ENCODE assay signal across 10 mouse cellular contexts in the genomic region with DNA sequence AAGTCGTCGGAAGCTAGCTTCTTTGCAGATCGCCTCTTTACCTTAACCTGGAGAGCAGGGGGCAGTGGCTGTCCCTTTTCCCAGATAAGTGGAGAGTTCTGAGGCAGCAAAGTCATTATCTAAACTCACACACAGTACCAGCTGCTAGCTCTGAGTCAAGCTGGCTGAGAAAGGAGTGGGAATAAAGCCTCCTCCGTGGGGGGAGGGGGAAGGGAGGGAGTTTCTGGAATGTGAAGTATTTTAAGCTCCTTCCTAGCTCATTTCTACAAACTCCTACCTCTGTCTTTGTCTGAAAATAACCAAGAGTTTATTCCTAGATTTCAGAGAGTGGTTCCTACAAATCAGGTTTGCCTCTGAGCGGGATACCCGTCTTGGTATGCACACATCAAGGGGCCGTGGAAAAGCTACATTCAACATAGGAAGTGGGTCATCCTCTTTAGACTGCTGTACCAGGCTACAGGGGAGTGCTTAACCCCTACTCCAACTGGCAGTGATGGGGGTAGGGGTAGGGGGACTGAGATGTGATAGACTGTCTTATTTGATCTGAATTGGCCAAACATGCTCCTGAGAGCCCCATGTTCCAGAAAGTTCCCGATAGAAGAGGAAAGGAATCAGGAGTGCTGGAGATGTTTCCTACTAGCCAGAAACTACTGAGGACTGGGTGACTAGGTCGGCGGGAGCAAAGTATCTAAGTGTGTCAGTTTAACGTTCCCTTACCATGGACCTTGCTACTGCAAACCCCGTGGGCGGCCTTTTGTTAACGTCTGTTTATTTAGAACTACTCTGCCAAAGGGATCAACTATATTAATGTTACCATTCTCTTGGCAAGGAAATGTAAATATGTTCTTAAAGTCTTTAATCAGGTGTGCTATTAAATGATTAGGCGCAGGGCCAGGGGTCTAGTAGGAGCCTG. TPM values are rescaled to one million over a fixed set of nuclear protein-coding genes. Genes with fewer than 3 reads are reported as not detected.
DNase-seq lines count a peak whose midpoint lies in the region; ATAC-seq and TF ChIP-seq lines count a peak whose summit lies in the region.
"Had no signal": no experiment of that assay in that cellular context is flagged by ENCODE, and none has a peak within 500 bp of the region (broad histone marks: within the 10 kb centered on the region; RNA-seq: fewer than 3 reads in every experiment).

No protein-coding gene starts in this region.

- TF ChIP-seq POLR2A in heart, adult 2 months (IDR thresholded peaks at IDR 0.05; ENCODE audit: insufficient read depth, low read depth, low read length): no peak

- H3K79me2 ChIP-seq in heart, adult 2 months (replicated peaks; ENCODE audit: control insufficient read depth, insufficient read depth, low read length): no peaks in the 10 kb centered on the region

- DNase-seq in kidney, postnatal 14 days: peak; percentile 38
- DNase-seq in embryonic facial prominence, embryonic 11.5 days (ENCODE audit: low spot score): peak; percentile 59
- DNase-seq in left cerebral cortex, postnatal 36 days (ENCODE audit: low spot score in 2 of 2): peak; percentile 82 to 83
- peak; percentile 74 for DNase-seq in right cerebral cortex, postnatal 14 days
- no peak for DNase-seq in adrenal gland, adult 8-10 months
- no peak for DNase-seq in ovary, postnatal 14 days (ENCODE audit: low spot score)
- DNase-seq in heart, adult 2 months: no peak

- H3K4me2 ChIP-seq in kidney, embryonic 14.5 days (replicated peaks; ENCODE audit: low read depth, low read length): no peak overlapping the region
- H3K4me2 ChIP-seq in embryonic facial prominence, embryonic 11.5 days (ENCODE audit: low read depth, low read length): no peak overlapping the region
- H3K4me2 ChIP-seq: hindbrain, embryonic 15.5 days had no signal

- intact Hi-C loops in left cerebral cortex, postnatal 36 days (cut with DNase I): loop anchor here (1.0 kb wide), 1 partner anchor 8 kb away; no protein-coding TSS in a partner anchor
- intact Hi-C loops in heart, adult 2 months (cut with DNase I): no loop called here

- no peaks in the 10 kb centered on the region for H3K9me3 ChIP-seq in kidney, embryonic 14.5 days (ENCODE audit: control insufficient read depth, low read length)
- no peaks in the 10 kb centered on the region for H3K9me3 ChIP-seq in embryonic facial prominence, embryonic 11.5 days (replicated peaks; ENCODE audit: control insufficient read depth, low read length)
- H3K9me3 ChIP-seq: hindbrain, embryonic 15.5 days had no signal

- 0 out of 2 replicates have a peak, but pooled peaks cover 2% of the 10 kb centered on the region for H3K36me3 ChIP-seq in kidney, embryonic 14.5 days (ENCODE audit: control insufficient read depth, insufficient read depth, low read length)
- H3K36me3 ChIP-seq in embryonic facial prominence, embryonic 11.5 days (replicated peaks; ENCODE audit: control insufficient read depth, insufficient read depth, low read depth, low read length): no peaks in the 10 kb centered on the region; the same call in 1 of the 2 replicates
- no peaks in the 10 kb centered on the region for H3K36me3 ChIP-seq in heart, adult 2 months (ENCODE audit: control insufficient read depth, insufficient read depth, low read length)

- no peak overlapping the region for H3K9ac ChIP-seq in kidney, embryonic 14.5 days (ENCODE audit: low read depth, low read length)
- H3K9ac ChIP-seq in embryonic facial prominence, embryonic 11.5 days (replicated peaks; ENCODE audit: low read length): no peak overlapping the region
- H3K9ac ChIP-seq in heart, adult 2 months (ENCODE audit: low read depth, low read length): no peak overlapping the region
- H3K9ac ChIP-seq: hindbrain, embryonic 15.5 days had no signal

- ATAC-seq in kidney, embryonic 14.5 days (ENCODE audit: low FRiP score, low TSS enrichment): no peak
- no peak for ATAC-seq in embryonic facial prominence, embryonic 11.5 days (replicated peaks; ENCODE audit: insufficient number of reproducible peaks, low FRiP score, low TSS enrichment, low read depth)
- ATAC-seq: Patski had no signal

- no peak for TF ChIP-seq EP300 in heart, adult 2 months (IDR thresholded peaks at IDR 0.05; ENCODE audit: insufficient read depth, low read depth, low read length)

- H3K27ac ChIP-seq in kidney, embryonic 14.5 days (ENCODE audit: low read depth, low read length): no peak overlapping the region
- no peak overlapping the region for H3K27ac ChIP-seq in embryonic facial prominence, embryonic 11.5 days (replicated peaks; ENCODE audit: low read depth, low read length)
- H3K27ac ChIP-seq in heart, adult 2 months: no peak overlapping the region
- H3K27ac ChIP-seq: hindbrain, embryonic 15.5 days had no signal

- TF ChIP-seq CTCF in heart, adult 2 months (IDR thresholded peaks at IDR 0.05): no peak

- WGBS in kidney, embryonic 14.5 days: 41% methylated on average over 15 of the region's 15 CpGs
- WGBS in embryonic facial prominence, embryonic 11.5 days: 34% methylated on average over 15 of the region's 15 CpGs
- WGBS in heart, adult 2 months: 35% methylated on average over 15 of the region's 15 CpGs

- 0 out of 2 replicates have a peak, but pooled peaks cover 5% of the 10 kb centered on the region for H3K4me1 ChIP-seq in kidney, embryonic 14.5 days (ENCODE audit: control insufficient read depth, insufficient read depth, low read length)
- no peaks in the 10 kb centered on the region for H3K4me1 ChIP-seq in embryonic facial prominence, embryonic 11.5 days (ENCODE audit: control insufficient read depth, insufficient read depth, low read length)
- no peaks in the 10 kb centered on the region for H3K4me1 ChIP-seq in heart, adult 2 months (ENCODE audit: control insufficient read depth, insufficient read depth, low read length)

- no peaks in the 10 kb centered on the region for H3K27me3 ChIP-seq in kidney, embryonic 14.5 days (ENCODE audit: control insufficient read depth, insufficient read depth, low read length)
- no peaks in the 10 kb centered on the region for H3K27me3 ChIP-seq in embryonic facial prominence, embryonic 11.5 days (ENCODE audit: control insufficient read depth, insufficient read depth, low read length)
- no peaks in the 10 kb centered on the region for H3K27me3 ChIP-seq in heart, adult 2 months (ENCODE audit: control insufficient read depth, insufficient read depth, low read length)
- H3K27me3 ChIP-seq: hindbrain, embryonic 15.5 days; Patski had no signal

- no peak overlapping the region for H3K4me3 ChIP-seq in kidney, embryonic 14.5 days (ENCODE audit: low read length)
- no peak overlapping the region for H3K4me3 ChIP-seq in embryonic facial prominence, embryonic 11.5 days (ENCODE audit: low read depth, low read length)
- no peak overlapping the region for H3K4me3 ChIP-seq in heart, adult 2 months
- H3K4me3 ChIP-seq: hindbrain, embryonic 15.5 days had no signal

RNA-seq across cellular contexts. Expression of a gene that starts 9.9 kb away (rescaled TPM):
- polyA plus RNA-seq in kidney, embryonic 14.5 days (2014; fragmentation: Nextera tagmentation; extraction: Ambion mirVana): 7.9 and 13.8 TPM in 2 replicates
- polyA plus RNA-seq in embryonic facial prominence, embryonic 11.5 days (2014; fragmentation: Nextera tagmentation; extraction: Ambion mirVana): 40.0 and 46.3 TPM in 2 replicates
- total RNA-seq in left cerebral cortex, postnatal 36 days (2021): 10 to 100 TPM; 11.3 to 12.9 TPM
- 1 to 10 TPM in 2 of 4 experiments, under 1 TPM in 2; 0.68 to 2.1 (median 1.3) TPM for total RNA-seq in adrenal gland, adult 8-10 months (2022)
- under 1 TPM; 0.10 to 0.18 TPM for total RNA-seq in heart, adult 2 months (2021)
- 0.20 and 0.64 TPM in 2 replicates for polyA plus RNA-seq in heart, adult 2 months (2012; rRNA removed)

RNA-seq across cellular contexts. Expression of a gene that starts 11.1 kb away (rescaled TPM):
- polyA plus RNA-seq in kidney, embryonic 14.5 days (2014; fragmentation: Nextera tagmentation; extraction: Ambion mirVana): 15.8 and 21.7 TPM in 2 replicates
- 21.6 and 21.9 TPM in 2 replicates for polyA plus RNA-seq in embryonic facial prominence, embryonic 11.5 days (2014; fragmentation: Nextera tagmentation; extraction: Ambion mirVana)
- 10 to 100 TPM; 18.2 to 23.5 TPM for total RNA-seq in left cerebral cortex, postnatal 36 days (2021)
- 10 to 100 TPM; 21.8 to 24.5 (median 22.9) TPM for total RNA-seq in adrenal gland, adult 8-10 months (2022)
- total RNA-seq in heart, adult 2 months (2021): 1 to 10 TPM; 5.4 to 5.5 TPM
- 2.4 and 2.8 TPM in 2 replicates for polyA plus RNA-seq in heart, adult 2 months (2012; rRNA removed)

RNA-seq across cellular contexts. Expression of a gene that starts 44.3 kb away (rescaled TPM):
- polyA plus RNA-seq in kidney, embryonic 14.5 days (2014; fragmentation: Nextera tagmentation; extraction: Ambion mirVana): 3.1 and 3.4 TPM in 2 replicates
- 8.2 and 8.7 TPM in 2 replicates for polyA plus RNA-seq in embryonic facial prominence, embryonic 11.5 days (2014; fragmentation: Nextera tagmentation; extraction: Ambion mirVana)
- 10 to 100 TPM; 36.9 to 50.0 TPM for total RNA-seq in left cerebral cortex, postnatal 36 days (2021)
- total RNA-seq in adrenal gland, adult 8-10 months (2022): 1 to 10 TPM in 2 of 4 experiments, under 1 TPM in 2; 0.83 to 8.4 (median 1.2) TPM
- total RNA-seq in heart, adult 2 months (2021): under 1 TPM; 0.23 to 0.39 TPM
- polyA plus RNA-seq in heart, adult 2 months (2012; rRNA removed): 0.12 TPM in 1 of 2 replicates, not detected in the other

Comparison
In these comparisons a context has a peak if more than half of its experiments do, and no peak if none do; other contexts are left out.
1. DNase-seq: peak in kidney, postnatal 14 days (single experiment), embryonic facial prominence, embryonic 11.5 days (single experiment), left cerebral cortex, postnatal 36 days (2 of 2) and right cerebral cortex, postnatal 14 days (single experiment); none in adrenal gland, adult 8-10 months (single experiment), ovary, postnatal 14 days (single experiment) and heart, adult 2 months (0 of 2).
2. RNA of a gene that starts 9.9 kb away (total RNA-seq): 11.3 to 12.9 TPM in left cerebral cortex, postnatal 36 days; 0.68 to 2.1 TPM in adrenal gland, adult 8-10 months and 0.10 to 0.18 TPM in heart, adult 2 months; every median in the first group is over 4 times any median in the second.
3. RNA of a gene that starts 44.3 kb away (total RNA-seq): 36.9 to 50.0 TPM in left cerebral cortex, postnatal 36 days; 0.83 to 8.4 TPM in adrenal gland, adult 8-10 months and 0.23 to 0.39 TPM in heart, adult 2 months; every median in the first group is over 4 times any median in the second.